Mouse (Mus musculus): Measurements from ENCODE around the gene Drc7.

GRCm38 (mm10) chr8:95056414-95056813 is 1.5 kb downstream of the Drc7 start:
- no peak for TF ChIP-seq POLR2A (IDR thresholded peaks at IDR 0.05; ENCODE audit: low read depth, low read length)
- TF ChIP-seq CTCF (IDR thresholded peaks at IDR 0.05; ENCODE audit: extremely low read depth, insufficient read depth, insufficient read length, insufficient replicate concordance): no peak
